Mouse (Mus musculus) left cerebral cortex, adult 2 months (tissue): ENCODE results near the gene Tnfsf12. TPM values are rescaled to one million over a fixed set of nuclear protein-coding genes. Genes with fewer than 3 reads are reported as not detected.

Experiments used
- DNase-seq, 2 experiments: peaks; one replicate each; pipeline ENCODE4 v3.0.0; 2021 to 2022; ENCODE audit warnings: low spot score in 2 of 2, mixed read lengths in 1 of 2; ENCODE audit errors: extremely low spot score in 1 of 2
- H3K27ac ChIP-seq: fragments of 200-600 bp; 2 replicates; pipeline ENCODE4 v1.8.1; 2022
- H3K4me3 ChIP-seq: fragments of 200-600 bp; 2 replicates; pipeline ENCODE4 v1.8.1; 2022
- CTCF ChIP-seq: fragments of 200-600 bp; IDR thresholded peaks from 2 replicates; pipeline ENCODE4 v1.8.1; 2022; ENCODE audit warnings: antibody characterized with exemption, mild to moderate bottlenecking, moderate library complexity
- intact Hi-C: fragments of 180-260 bp; cut with DNase I; formaldehyde crosslinking; loops from one replicate; pipeline ENCODE4 v1.15.1; 2025
- total RNA-seq, 2 experiments: library from RNA; stranded (reverse); gene quantifications; 2 replicates each; pipeline ENCODE4 v1.2.3; 2021

Gene Tnfsf12
- total RNA-seq, 2 experiments from 2014 or later = 9.5 to 10.6 TPM

- DNase-seq = peak; percentile 100
- intact Hi-C loops = loop anchor here (1.0 kb wide), 1 partner anchor 9 kb away; no protein-coding TSS in a partner anchor
- Histone ChIP-seq H3K27ac (peak within 1 kb of the TSS; percentile 96), H3K4me3 (peak within 1 kb of the TSS; percentile 75)
- TF ChIP-seq CTCF = no peak; the same call in 1 of the 2 replicates
These were observed 23.4 kb downstream of the Tnfsf12 start, which contains the start of gene Eif4a1 for GRCm38 (mm10) chr11:69672211-69672706. Gene Eif4a1, minus strand, starts transcription at chr11:69672423.

- peak in 1 of 2 experiments; percentile 45 for DNase-seq
- peak; percentile 7 for TF ChIP-seq CTCF
- intact Hi-C loops = loop anchor here (1.0 kb wide), 2 partner anchors 10 to 87 kb away; partner anchors contain the start of gene Polr2a
These were observed 23.9 kb downstream of the Tnfsf12 start for GRCm38 (mm10) chr11:69671726-69672124.

GRCm38 (mm10) chr11:69670786-69671725 lies 24.6 kb downstream of the Tnfsf12 start:
- peak overlapping the region; percentile 96 for H3K27ac ChIP-seq
- H3K4me3 ChIP-seq = peak overlapping the region; percentile 75
- DNase-seq = peak; percentile 88 to 90
- no peak for TF ChIP-seq CTCF
- intact Hi-C loops = loop anchor here (1.0 kb wide), 1 partner anchor 87 kb away; the partner anchor contains the start of gene Polr2a

More at GRCm38 (mm10) chr11:69671726-69672124, 23.9 kb downstream of the Tnfsf12 start:
- Histone ChIP-seq H3K4me3 (peak overlapping the region; percentile 75), H3K27ac (peak overlapping the region; percentile 96)

DNA sequence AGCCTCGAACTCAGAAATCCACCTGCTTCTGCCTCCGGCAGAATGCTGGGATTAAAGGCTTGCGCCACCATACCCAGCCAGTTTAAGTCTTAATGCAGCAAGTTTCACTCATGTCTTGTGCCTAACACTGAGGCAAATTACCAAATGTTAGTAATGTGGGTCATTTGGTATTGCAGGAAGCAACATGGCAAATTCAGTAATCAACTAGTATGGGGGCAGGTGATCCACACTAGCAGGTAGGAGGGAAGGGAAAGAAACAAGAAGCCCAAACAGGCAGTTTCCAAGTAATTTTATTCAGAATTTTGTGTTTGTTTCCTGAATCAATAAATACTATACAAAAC lies 29.0 kb downstream of the Tnfsf12 start:
- intact Hi-C loops = loop anchor here (10.0 kb wide), 1 partner anchor 252 kb away; the partner anchor contains the start of gene Kdm6b
- no peak for TF ChIP-seq CTCF
- DNase-seq = no peak
- Histone ChIP-seq H3K27ac (no peak overlapping the region), H3K4me3 (no peak overlapping the region)

DNA sequence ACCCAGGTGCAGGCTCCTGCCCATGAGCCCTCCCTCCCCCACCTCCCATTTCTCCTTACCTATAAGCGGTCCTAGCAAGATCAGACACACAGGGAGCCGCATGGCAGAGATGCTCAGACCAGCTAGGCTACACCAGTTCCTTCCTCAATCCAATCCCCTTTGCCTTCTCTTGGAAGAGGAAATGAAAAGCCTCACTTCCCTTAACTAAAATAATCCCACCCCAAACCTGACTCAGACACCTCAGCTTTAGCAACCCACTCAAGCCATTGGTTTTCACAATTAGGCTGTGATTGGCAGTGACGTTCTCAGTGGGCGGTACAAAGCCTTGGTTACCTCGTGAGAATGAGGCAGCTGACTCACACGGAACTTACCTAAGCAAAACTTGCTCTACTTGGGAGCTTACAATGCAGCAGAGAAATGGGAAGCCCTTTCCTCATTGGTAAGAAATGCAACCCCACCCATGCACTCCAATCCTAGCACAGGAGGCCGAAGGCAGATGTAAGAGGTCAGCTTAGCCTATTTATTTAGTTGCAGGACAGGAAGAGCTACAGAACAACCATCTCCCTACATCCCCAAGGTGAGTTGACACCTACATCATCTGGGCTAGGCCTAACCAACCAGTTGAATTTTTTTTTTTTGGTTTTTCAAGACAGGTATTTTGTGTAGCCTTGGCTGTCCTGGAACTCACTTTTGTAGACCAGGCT lies 29.5 kb downstream of the Tnfsf12 start, which contains the start of gene Cd68:
TSS of gene Cd68 (minus strand) at position 193 of the 704 bp plus-strand sequence.
- intact Hi-C loops = loop anchor here (10.0 kb wide), 1 partner anchor 251 kb away; the partner anchor contains the start of gene Kdm6b
- Histone ChIP-seq H3K27ac (peak within 1 kb of the TSS; percentile 55), H3K4me3 (no peak within 1 kb of the TSS)
- peak; percentile 69 to 73 for DNase-seq
- no peak for TF ChIP-seq CTCF

- DNase-seq = no peak
- TF ChIP-seq CTCF = no peak
- Histone ChIP-seq H3K4me3 (no peak overlapping the region), H3K27ac (peak overlapping the region; percentile 55)
- intact Hi-C loops = loop anchor here (10.0 kb wide), 1 partner anchor 251 kb away; the partner anchor contains the start of gene Kdm6b
These were observed 30.1 kb downstream of the Tnfsf12 start for GRCm38 (mm10) chr11:69665457-69665960.

GRCm38 (mm10) chr11:69664841-69665240 lies 30.8 kb downstream of the Tnfsf12 start:
- no peak overlapping the region for H3K27ac ChIP-seq
- DNase-seq = no peak
- intact Hi-C loops = loop anchor here (10.0 kb wide), 1 partner anchor 250 kb away; the partner anchor contains the start of gene Kdm6b
- TF ChIP-seq CTCF = no peak
- H3K4me3 ChIP-seq = no peak overlapping the region

- no peak for TF ChIP-seq CTCF
- intact Hi-C loops = loop anchor here (10.0 kb wide), 1 partner anchor 249 kb away; the partner anchor contains the start of gene Kdm6b
- DNase-seq = no peak
- Histone ChIP-seq H3K4me3 (no peak overlapping the region), H3K27ac (no peak overlapping the region)
These were observed 31.9 kb downstream of the Tnfsf12 start for GRCm38 (mm10) chr11:69663795-69664194.

GRCm38 (mm10) chr11:69662967-69663671 lies 32.5 kb downstream of the Tnfsf12 start:
- H3K27ac ChIP-seq = peak overlapping the region; percentile 96
- peak overlapping the region; percentile 69 for H3K4me3 ChIP-seq
- no peak for TF ChIP-seq CTCF
- intact Hi-C loops = loop anchor here (1.0 to 10.0 kb wide), 2 partner anchors 31 to 248 kb away; partner anchors contain the start of genes Fxr2 and Kdm6b
- DNase-seq = no peak

DNA sequence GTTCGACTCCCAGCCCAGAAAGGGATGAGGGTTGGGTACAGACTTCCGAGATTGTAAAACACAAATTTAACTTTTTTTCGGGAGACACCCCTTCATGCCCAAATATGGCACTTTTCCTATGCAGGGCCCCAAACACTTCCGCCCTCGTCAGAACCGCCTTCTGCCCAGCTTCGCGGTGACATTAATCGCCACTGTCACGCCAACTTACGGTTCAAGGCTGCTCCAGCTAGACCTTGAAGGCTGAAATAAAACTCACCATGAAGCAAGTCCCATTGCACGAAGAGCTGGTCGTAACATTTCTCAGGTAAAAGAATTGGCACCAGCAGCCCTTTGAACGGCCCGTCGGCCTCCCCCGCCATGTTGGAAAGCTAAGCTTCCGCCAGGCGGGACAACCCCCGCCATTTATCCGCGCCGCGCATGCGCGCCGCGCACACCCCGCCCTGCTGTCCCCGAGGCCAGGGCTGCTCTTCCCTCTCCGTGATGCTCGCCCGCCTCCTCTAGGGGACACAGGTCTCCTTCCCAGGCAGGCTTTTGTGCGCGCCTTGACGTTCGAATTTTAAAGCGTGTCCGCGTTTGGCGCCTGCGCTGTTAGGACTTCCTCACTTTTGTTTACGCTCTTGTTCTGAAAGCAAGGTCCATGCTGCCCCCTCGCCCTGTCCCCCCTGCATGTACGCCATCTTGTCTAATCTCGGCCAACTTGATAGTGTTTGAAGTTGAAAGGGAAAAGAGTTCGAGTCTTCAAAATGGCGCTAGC lies 33.3 kb downstream of the Tnfsf12 start, which contains the start of gene Mpdu1:
TSS of gene Mpdu1 (minus strand) at position 430 of the 754 bp plus-strand sequence.
- TF ChIP-seq CTCF = peak; percentile 43
- peak; percentile 92 to 94 for DNase-seq
- Histone ChIP-seq H3K27ac (peak within 1 kb of the TSS; percentile 96), H3K4me3 (peak within 1 kb of the TSS; percentile 69)
- intact Hi-C loops = loop anchor here (1.0 to 10.0 kb wide), 2 partner anchors 30 to 248 kb away; partner anchors contain the start of genes Fxr2 and Kdm6b
